Mouse (Mus musculus) limb, embryonic 10.5 days (tissue): ENCODE measurements at regions not wholly inside any gene's neighbourhood (a gene's known extent, or its start where the extent isn't known, plus 50 kb on each side); places are given as distances from the start of the nearest gene placed in this dataset.

ENCODE experiments used
- DNase-seq: peaks from one replicate; pipeline ENCODE4 v3.0.0-alpha.2; 2017; ENCODE audit warnings: low spot score
- H3K27ac ChIP-seq: fragments of 300-500 bp; sonication (generic); 2 replicates; pipeline ENCODE4 v1.5.1; 2016; ENCODE audit warnings: mild to moderate bottlenecking
- H3K27me3 ChIP-seq: fragments of 300-500 bp; sonication (generic); 2 replicates; pipeline ENCODE4 v1.6.1; 2016; ENCODE audit warnings: low read depth, mild to moderate bottlenecking; ENCODE audit not compliant: poor library complexity, severe bottlenecking
- H3K36me3 ChIP-seq: fragments of 300-500 bp; sonication (generic); 2 replicates; pipeline ENCODE4 v1.6.1; 2016; ENCODE audit warnings: mild to moderate bottlenecking, moderate library complexity
- H3K4me1 ChIP-seq: fragments of 300-500 bp; sonication (generic); 2 replicates; pipeline ENCODE4 v1.6.1; 2016
- H3K4me3 ChIP-seq: fragments of 300-500 bp; sonication (generic); 2 replicates; pipeline ENCODE4 v1.5.1; 2016; ENCODE audit warnings: mild to moderate bottlenecking, moderate library complexity
- H3K9me3 ChIP-seq: fragments of 300-500 bp; sonication (generic); replicated peaks from 2 replicates; pipeline ENCODE4 v1.6.1; 2016; ENCODE audit warnings: mild to moderate bottlenecking
- WGBS: fragments of 180-500 bp; shearing (Covaris S2); methylation state at CpG from one replicate; pipeline ENCODE4 v1.1.7; 2016; 5-methylcytosine and 5-hydroxymethylcytosine counted together

DNA sequence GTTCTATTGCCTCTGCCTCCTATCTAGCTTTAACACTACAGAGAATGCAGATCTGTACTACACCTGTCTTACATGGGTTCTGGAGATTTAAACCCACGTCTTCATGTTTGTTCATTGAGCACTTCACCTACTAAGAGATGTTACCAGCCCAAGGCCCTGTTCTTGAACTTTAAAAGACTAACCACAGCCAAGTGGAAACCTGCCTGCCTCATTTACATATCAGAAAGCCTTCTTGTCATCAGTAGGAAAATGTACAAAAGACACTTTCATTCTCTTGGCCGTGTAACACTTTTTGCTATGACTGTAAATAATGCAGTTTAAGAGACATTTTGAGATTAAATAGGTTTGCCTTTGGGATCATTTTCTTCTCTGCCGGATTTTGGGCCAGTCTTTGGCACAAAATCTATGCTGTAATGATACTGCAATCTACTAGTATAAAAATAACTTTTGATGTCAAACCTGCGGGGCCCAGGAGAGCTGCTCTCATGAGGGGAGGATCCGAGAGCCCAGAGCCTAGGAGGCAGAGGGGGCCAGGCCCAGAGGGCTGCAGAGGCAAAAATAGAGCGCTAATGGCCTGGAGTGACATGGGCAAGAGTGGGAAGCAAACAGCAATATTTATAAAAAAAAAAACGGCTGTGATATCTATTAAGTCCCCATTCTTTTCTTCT, 318.4 kb upstream of the Myo3a start:
- 80% methylated on average over 7 of the region's 7 CpGs for WGBS
- H3K4me3 ChIP-seq, result no peak overlapping the region
- H3K4me1 ChIP-seq, result no peaks in the 10 kb centered on the region
- H3K27me3 ChIP-seq, result no peaks in the 10 kb centered on the region
- DNase-seq, result no peak
- no peaks in the 10 kb centered on the region for H3K9me3 ChIP-seq
- no peaks in the 10 kb centered on the region for H3K36me3 ChIP-seq
- H3K27ac ChIP-seq, result no peak overlapping the region

- Histone ChIP-seq H3K4me3 (no peak overlapping the region), H3K27ac (no peak overlapping the region)
Observed at GRCm38 (mm10) chr2:21909481-21909966, 317.8 kb upstream of the Myo3a start.

GRCm38 (mm10) chr2:21917804-21918690, 309.3 kb upstream of the Myo3a start:
- Histone ChIP-seq H3K9me3 (no peaks in the 10 kb centered on the region), H3K4me3 (peak overlapping the region; percentile 45), H3K27me3 (no peaks in the 10 kb centered on the region), H3K4me1 (peaks cover 8% of the 10 kb centered on the region), H3K36me3 (no peaks in the 10 kb centered on the region), H3K27ac (peak overlapping the region; percentile 74)
- peak; percentile 68 for DNase-seq
- 22% methylated on average over 16 of the region's 16 CpGs for WGBS

More at GRCm38 (mm10) chr2:21909481-21909966, 317.8 kb upstream of the Myo3a start:
- Histone ChIP-seq H3K36me3 (no peaks in the 10 kb centered on the region), H3K4me1 (no peaks in the 10 kb centered on the region), H3K27me3 (no peaks in the 10 kb centered on the region), H3K9me3 (no peaks in the 10 kb centered on the region)
- WGBS, result 12% methylated on average over 7 of the region's 7 CpGs
- peak; percentile 74 for DNase-seq

- no peak for DNase-seq
- peaks cover 8% of the 10 kb centered on the region for H3K4me1 ChIP-seq
- H3K9me3 ChIP-seq, result no peaks in the 10 kb centered on the region
- no peaks in the 10 kb centered on the region for H3K36me3 ChIP-seq
- H3K4me3 ChIP-seq, result no peak overlapping the region
- no peaks in the 10 kb centered on the region for H3K27me3 ChIP-seq
- 85% methylated on average over 2 of the region's 2 CpGs for WGBS
- H3K27ac ChIP-seq, result no peak overlapping the region
Observed at GRCm38 (mm10) chr2:21919091-21919490, 308.2 kb upstream of the Myo3a start.

DNA sequence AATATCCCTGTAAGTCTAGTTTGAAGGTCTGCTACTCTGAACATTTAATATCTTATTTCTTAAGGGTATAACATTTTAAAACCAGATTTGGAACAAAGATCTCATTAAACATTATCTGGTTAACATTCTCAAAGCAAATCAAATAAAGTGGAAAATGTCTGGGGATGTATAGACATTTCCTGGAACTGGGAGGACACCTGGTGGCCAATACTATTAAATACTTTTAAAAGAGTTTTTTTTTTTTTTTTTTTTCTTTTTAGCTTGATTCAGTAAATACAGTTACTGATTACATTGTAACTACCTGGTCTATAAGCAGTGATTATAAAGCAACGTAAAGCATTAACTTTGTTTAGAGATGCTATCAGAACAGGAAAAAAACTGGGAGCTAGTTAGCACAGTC, 299.6 kb upstream of the Myo3a start:
- 48% methylated on average over 1 of the region's 1 CpGs for WGBS
- Histone ChIP-seq H3K4me3 (no peak overlapping the region), H3K27me3 (no peaks in the 10 kb centered on the region), H3K9me3 (no peaks in the 10 kb centered on the region), H3K27ac (no peak overlapping the region), H3K36me3 (no peaks in the 10 kb centered on the region), H3K4me1 (no peaks in the 10 kb centered on the region)
- DNase-seq, result no peak

- WGBS, result 92% methylated on average over 3 of the region's 3 CpGs
- Histone ChIP-seq H3K36me3 (no peaks in the 10 kb centered on the region), H3K27me3 (no peaks in the 10 kb centered on the region), H3K4me3 (no peak overlapping the region), H3K9me3 (no peaks in the 10 kb centered on the region), H3K27ac (no peak overlapping the region), H3K4me1 (no peaks in the 10 kb centered on the region)
- no peak for DNase-seq
Observed at GRCm38 (mm10) chr2:21939993-21940392, 287.3 kb upstream of the Myo3a start.

DNA sequence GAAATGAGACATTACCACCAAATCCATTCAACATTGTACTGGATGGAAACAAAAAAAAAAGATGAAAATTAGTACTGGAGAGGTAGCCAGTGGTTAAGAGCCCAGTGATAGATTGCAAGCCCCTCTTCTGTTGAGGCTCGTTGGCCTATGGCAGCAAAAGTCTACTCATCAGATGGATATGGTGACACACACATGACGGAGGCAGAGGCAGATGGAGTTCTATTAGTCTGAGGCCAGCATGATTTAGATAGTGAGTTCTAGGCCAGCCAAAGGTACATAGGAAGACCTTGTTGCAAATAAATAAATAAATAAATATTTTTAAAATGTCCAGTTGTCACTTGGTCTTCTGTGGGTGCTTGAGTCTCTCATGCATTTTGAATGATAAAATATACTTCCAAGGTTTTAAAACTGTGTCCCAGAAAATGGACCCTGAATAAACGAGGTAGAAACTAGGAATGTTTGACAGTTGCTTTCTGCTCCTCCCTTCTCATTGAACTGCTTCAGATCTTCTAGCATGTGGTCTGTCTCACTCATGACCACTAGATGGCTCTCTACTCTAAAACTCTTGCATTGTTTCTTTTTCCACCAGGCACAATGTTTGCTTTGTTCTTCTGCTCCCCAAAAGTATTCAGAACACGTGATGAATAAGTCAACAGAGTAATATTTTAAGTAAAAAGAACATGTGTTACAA, 286.4 kb upstream of the Myo3a start:
- no peaks in the 10 kb centered on the region for H3K9me3 ChIP-seq
- DNase-seq, result no peak
- H3K27ac ChIP-seq, result no peak overlapping the region
- no peaks in the 10 kb centered on the region for H3K36me3 ChIP-seq
- H3K4me1 ChIP-seq, result no peaks in the 10 kb centered on the region
- no peak overlapping the region for H3K4me3 ChIP-seq
- H3K27me3 ChIP-seq, result no peaks in the 10 kb centered on the region
- 50% methylated on average over 4 of the region's 4 CpGs for WGBS

GRCm38 (mm10) chr2:21941488-21942000, 285.8 kb upstream of the Myo3a start:
- no peaks in the 10 kb centered on the region for H3K27me3 ChIP-seq
- no peaks in the 10 kb centered on the region for H3K4me1 ChIP-seq
- no peaks in the 10 kb centered on the region for H3K9me3 ChIP-seq
- 88% methylated on average over 2 of the region's 2 CpGs for WGBS
- no peaks in the 10 kb centered on the region for H3K36me3 ChIP-seq
- no peak overlapping the region for H3K27ac ChIP-seq
- no peak for DNase-seq
- no peak overlapping the region for H3K4me3 ChIP-seq

DNA sequence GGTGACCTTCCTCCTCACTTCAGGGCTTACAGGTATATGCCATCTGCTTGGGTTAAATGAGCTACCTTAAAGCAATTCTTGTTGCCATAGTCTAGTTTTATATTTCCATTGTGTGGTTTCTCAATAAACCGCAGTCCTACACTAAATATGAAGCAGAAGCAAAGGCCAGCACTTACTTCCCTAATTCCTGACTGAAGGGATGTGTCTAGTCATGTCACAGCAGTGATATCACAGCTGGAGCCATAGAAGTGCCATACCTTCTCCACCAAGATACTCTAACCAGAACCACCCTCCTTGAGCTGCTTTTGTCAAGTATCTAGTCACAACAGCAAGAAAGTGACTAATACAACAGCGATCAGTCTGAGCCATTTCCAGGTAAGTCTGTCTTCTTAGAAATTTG, 283.6 kb upstream of the Myo3a start:
- no peaks in the 10 kb centered on the region for H3K4me1 ChIP-seq
- no peak for DNase-seq
- no peaks in the 10 kb centered on the region for H3K27me3 ChIP-seq
- no peaks in the 10 kb centered on the region for H3K36me3 ChIP-seq
- H3K9me3 ChIP-seq, result no peaks in the 10 kb centered on the region
- no peak overlapping the region for H3K4me3 ChIP-seq
- 91% methylated on average over 2 of the region's 2 CpGs for WGBS
- H3K27ac ChIP-seq, result no peak overlapping the region

GRCm38 (mm10) chr2:21946484-21946883, 280.8 kb upstream of the Myo3a start:
- Histone ChIP-seq H3K27ac (no peak overlapping the region), H3K27me3 (no peaks in the 10 kb centered on the region), H3K4me1 (no peaks in the 10 kb centered on the region), H3K4me3 (no peak overlapping the region), H3K9me3 (no peaks in the 10 kb centered on the region), H3K36me3 (no peaks in the 10 kb centered on the region)
- WGBS, result 93% methylated on average over 2 of the region's 2 CpGs
- DNase-seq, result no peak

DNA sequence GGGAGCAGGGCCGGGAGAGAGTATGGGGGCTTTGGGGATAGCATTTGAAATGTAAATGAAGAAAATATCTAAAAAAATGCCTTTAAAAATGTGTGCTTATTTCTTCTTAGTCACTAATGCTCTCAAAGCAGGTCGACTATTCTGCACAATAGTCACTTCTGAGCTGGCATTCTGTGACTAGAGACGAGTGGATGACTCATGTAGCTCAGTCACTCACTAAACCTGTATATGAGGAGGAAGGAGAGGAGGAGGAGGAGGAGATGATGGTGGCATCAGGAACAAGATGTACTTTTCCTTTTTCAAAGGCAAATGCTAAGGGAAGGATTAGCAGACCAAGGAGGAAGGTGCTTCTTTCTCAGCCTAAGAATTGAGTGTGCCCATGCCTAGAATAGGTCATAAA, 276.0 kb upstream of the Myo3a start:
- 77% methylated on average over 3 of the region's 3 CpGs for WGBS
- no peak overlapping the region for H3K27ac ChIP-seq

DNA sequence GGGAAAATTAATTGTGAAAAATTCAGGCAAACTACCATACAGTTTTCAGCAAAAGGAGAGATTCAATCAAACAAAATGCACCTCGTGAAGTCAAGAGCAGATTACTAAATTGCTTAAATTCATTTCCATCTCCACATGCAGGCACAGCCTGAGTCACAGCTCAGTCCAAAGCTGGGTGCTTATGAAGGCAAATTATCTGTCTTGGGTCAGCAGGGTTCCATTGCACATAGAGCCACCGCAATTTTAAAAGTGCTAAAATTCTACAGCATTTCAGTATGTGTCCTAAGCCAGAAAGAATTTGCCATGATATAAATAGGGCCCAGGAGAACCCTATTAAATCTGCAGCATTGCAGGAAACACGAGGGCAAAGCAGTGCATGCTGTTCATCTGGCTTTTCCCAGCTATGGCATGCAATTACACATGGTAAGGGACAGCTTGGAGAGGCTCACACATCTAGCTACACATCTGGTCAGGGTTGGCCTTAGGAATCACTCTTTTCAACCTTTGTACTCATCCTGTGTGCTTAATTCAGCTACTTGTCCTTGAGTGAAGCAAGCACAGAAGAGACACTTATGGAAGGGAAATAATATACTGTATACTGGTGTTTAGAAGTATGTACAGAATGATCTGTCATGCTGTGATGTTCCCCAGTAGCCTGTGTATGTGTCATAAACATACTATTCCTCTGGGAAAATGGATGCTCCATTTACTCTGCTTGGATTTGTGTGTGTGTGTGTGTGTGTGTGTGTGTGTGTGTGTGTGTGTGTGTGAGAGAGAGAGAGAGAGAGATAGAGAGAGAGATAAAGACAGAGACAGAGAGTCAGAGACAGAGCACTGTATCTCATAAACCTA, 271.0 kb upstream of the Myo3a start:
- no peak for DNase-seq

More for the DNA sequence above, 276.0 kb upstream of the Myo3a start:
- no peaks in the 10 kb centered on the region for H3K36me3 ChIP-seq
- no peaks in the 10 kb centered on the region for H3K4me1 ChIP-seq
- H3K4me3 ChIP-seq, result no peak overlapping the region
- DNase-seq, result no peak
- no peaks in the 10 kb centered on the region for H3K27me3 ChIP-seq
- no peaks in the 10 kb centered on the region for H3K9me3 ChIP-seq

More for the DNA sequence above, 271.0 kb upstream of the Myo3a start:
- H3K9me3 ChIP-seq, result no peaks in the 10 kb centered on the region
- no peaks in the 10 kb centered on the region for H3K36me3 ChIP-seq
- H3K27ac ChIP-seq, result no peak overlapping the region
- H3K4me1 ChIP-seq, result peaks cover 5% of the 10 kb centered on the region
- H3K27me3 ChIP-seq, result no peaks in the 10 kb centered on the region
- 77% methylated on average over 3 of the region's 3 CpGs for WGBS
- no peak overlapping the region for H3K4me3 ChIP-seq
